Mouse (Mus musculus) bone marrow macrophage, adult 2 months (primary cell): ENCODE data around the gene Gm9821.

Source experiments
- CTCF ChIP-seq: IDR thresholded peaks from 2 replicates; pipeline ENCODE4 v1.5.1; 2012; ENCODE audit warnings: low read depth, mild to moderate bottlenecking, low read length, moderate library complexity
- POLR2A ChIP-seq: IDR thresholded peaks from 2 replicates; pipeline ENCODE4 v1.6.1; 2012; ENCODE audit warnings: mild to moderate bottlenecking, low read depth, low read length, borderline replicate concordance

- TF ChIP-seq CTCF: no peak
- TF ChIP-seq POLR2A: no peak
Measured at GRCm38 (mm10) chr2:91920130-91920529, 25.4 kb upstream of the Gm9821 start.
